Mouse (Mus musculus) brown adipose tissue, adult 24 weeks (tissue): Measurements from ENCODE around the gene Fgf18. TPM values are rescaled to one million over a fixed set of nuclear protein-coding genes. Genes with fewer than 3 reads are reported as not detected.

ENCODE experiments used
- H3K27ac ChIP-seq: fragments of 200-500 bp; replicated peaks from 2 replicates; pipeline ENCODE4 v1.5.1; 2012; ENCODE audit warnings: low read depth, mild to moderate bottlenecking, low read length
- H3K4me1 ChIP-seq: fragments of 200-500 bp; 2 replicates; pipeline ENCODE4 v1.6.1; 2012; ENCODE audit warnings: low read length, mixed read lengths; ENCODE audit not compliant: control insufficient read depth, insufficient read depth, insufficient read length
- H3K4me3 ChIP-seq: fragments of 200-500 bp; 2 replicates; pipeline ENCODE4 v1.5.1; 2012; ENCODE audit warnings: low read depth, mild to moderate bottlenecking, low read length, moderate library complexity; ENCODE audit not compliant: insufficient read depth
- polyA plus RNA-seq: library from polyadenylated mRNA; stranded (reverse); fragments of >200 nt; gene quantifications from 2 replicates; pipeline ENCODE4 v1.2.4, GENCODE M21; 2012; ENCODE audit not compliant: missing spikeins, insufficient read depth, insufficient read length

The Fgf18 gene
- polyA plus RNA-seq, 1 experiment, result 2.1 TPM

- Histone ChIP-seq H3K4me3 (no peak overlapping the region), H3K4me1 (no peaks in the 10 kb centered on the region), H3K27ac (no peak overlapping the region)
Observed at GRCm38 (mm10) chr11:33080046-33080808, 67.0 kb downstream of the Fgf18 start.

GRCm38 (mm10) chr11:33079424-33079823, 67.8 kb downstream of the Fgf18 start:
- H3K27ac ChIP-seq, result no peak overlapping the region
- no peak overlapping the region for H3K4me3 ChIP-seq
- no peaks in the 10 kb centered on the region for H3K4me1 ChIP-seq

GRCm38 (mm10) chr11:33078036-33078435, 69.2 kb downstream of the Fgf18 start:
- H3K4me1 ChIP-seq, result no peaks in the 10 kb centered on the region
- no peak overlapping the region for H3K27ac ChIP-seq
- H3K4me3 ChIP-seq, result no peak overlapping the region

- H3K27ac ChIP-seq, result no peak overlapping the region
Observed at GRCm38 (mm10) chr11:33075293-33075692, 71.9 kb downstream of the Fgf18 start.

GRCm38 (mm10) chr11:33074541-33074940, 72.7 kb downstream of the Fgf18 start:
- H3K4me3 ChIP-seq, result no peak overlapping the region
- no peak overlapping the region for H3K27ac ChIP-seq
- H3K4me1 ChIP-seq, result no peaks in the 10 kb centered on the region

More at GRCm38 (mm10) chr11:33075293-33075692, 71.9 kb downstream of the Fgf18 start:
- H3K4me1 ChIP-seq, result no peaks in the 10 kb centered on the region
- H3K4me3 ChIP-seq, result no peak overlapping the region

- no peak overlapping the region for H3K4me3 ChIP-seq
- no peak overlapping the region for H3K27ac ChIP-seq
- H3K4me1 ChIP-seq, result no peaks in the 10 kb centered on the region
Observed at GRCm38 (mm10) chr11:33071358-33071922, 75.8 kb downstream of the Fgf18 start.

GRCm38 (mm10) chr11:33070520-33070919, 76.7 kb downstream of the Fgf18 start:
- Histone ChIP-seq H3K4me3 (no peak overlapping the region), H3K4me1 (no peaks in the 10 kb centered on the region), H3K27ac (no peak overlapping the region)

Other genes with a start within 250 kb of the Fgf18 start
- gene Npm1, start 15.8 kb upstream of the Fgf18 start, polyA plus RNA-seq, result 195 and 214 TPM in 2 replicates
- gene Tlx3, start 56.2 kb upstream of the Fgf18 start, polyA plus RNA-seq, result not detected in 2 replicates
- not detected in 2 replicates for gene Gm12117, start 129.3 kb upstream of the Fgf18 start, polyA plus RNA-seq